Mouse (Mus musculus) hindbrain, embryonic 14.5 days (tissue): ENCODE data around the gene Usp46. TPM values are rescaled to one million over a fixed set of nuclear protein-coding genes. Genes with fewer than 3 reads are reported as not detected.

ENCODE experiments used
- ATAC-seq: fragments of 200-750 bp; cut with Nextera tagmentation; 2 replicates; pipeline ENCODE4 v1.8.0; 2017; ENCODE audit warnings: moderate number of reproducible peaks, mild to moderate bottlenecking, moderate TSS enrichment, moderate library complexity; ENCODE audit not compliant: low FRiP score
- DNase-seq: peaks from one replicate; pipeline ENCODE4 v3.0.0-alpha.2; 2015; ENCODE audit warnings: low spot score
- H3K27ac ChIP-seq: fragments of 300-500 bp; sonication (generic); 2 replicates; pipeline ENCODE4 v1.5.1; 2014; ENCODE audit warnings: mild to moderate bottlenecking, moderate library complexity
- H3K27me3 ChIP-seq: fragments of 300-500 bp; sonication (generic); 2 replicates; pipeline ENCODE4 v1.6.1; 2014; ENCODE audit warnings: mild to moderate bottlenecking, low read length, mixed read lengths; ENCODE audit not compliant: control insufficient read depth, insufficient read depth
- H3K36me3 ChIP-seq: fragments of 300-500 bp; sonication (generic); replicated peaks from 2 replicates; pipeline ENCODE4 v1.6.1; 2014; ENCODE audit not compliant: control insufficient read depth, insufficient read depth
- H3K4me1 ChIP-seq: fragments of 300-500 bp; sonication (generic); replicated peaks from 2 replicates; pipeline ENCODE4 v1.6.1; 2014; ENCODE audit warnings: antibody characterized with exemption, low read length, mixed read lengths; ENCODE audit not compliant: control insufficient read depth, insufficient read depth
- H3K4me2 ChIP-seq: fragments of 300-500 bp; sonication (generic); replicated peaks from 2 replicates; pipeline ENCODE4 v1.6.1; 2014; ENCODE audit warnings: mild to moderate bottlenecking, moderate library complexity
- H3K4me3 ChIP-seq: fragments of 300-500 bp; sonication (generic); replicated peaks from 2 replicates; pipeline ENCODE4 v1.5.1; 2014; ENCODE audit warnings: mild to moderate bottlenecking, low read length
- H3K9ac ChIP-seq: fragments of 300-500 bp; sonication (generic); 2 replicates; pipeline ENCODE4 v1.6.1; 2014
- H3K9me3 ChIP-seq: fragments of 300-500 bp; sonication (generic); 2 replicates; pipeline ENCODE4 v1.6.1; 2016; ENCODE audit warnings: low read length; ENCODE audit not compliant: control insufficient read depth
- WGBS: fragments of 180-500 bp; shearing (Covaris S2); extraction: QIAGEN DNeasy Blood & Tissue Kit; methylation state at CpG from one replicate; pipeline ENCODE4 v1.1.7; 2014; 5-methylcytosine and 5-hydroxymethylcytosine counted together
- polyA plus RNA-seq: library from polyadenylated mRNA; unstranded; fragments of >200 nt; fragmentation: Nextera tagmentation; extraction: Ambion mirVana; gene quantifications from 2 replicates; pipeline ENCODE4 v1.2.1, GENCODE M21; 2014

Gene Usp46
- polyA plus RNA-seq, 1 experiment from 2014 or later = 41.1 TPM

DNA sequence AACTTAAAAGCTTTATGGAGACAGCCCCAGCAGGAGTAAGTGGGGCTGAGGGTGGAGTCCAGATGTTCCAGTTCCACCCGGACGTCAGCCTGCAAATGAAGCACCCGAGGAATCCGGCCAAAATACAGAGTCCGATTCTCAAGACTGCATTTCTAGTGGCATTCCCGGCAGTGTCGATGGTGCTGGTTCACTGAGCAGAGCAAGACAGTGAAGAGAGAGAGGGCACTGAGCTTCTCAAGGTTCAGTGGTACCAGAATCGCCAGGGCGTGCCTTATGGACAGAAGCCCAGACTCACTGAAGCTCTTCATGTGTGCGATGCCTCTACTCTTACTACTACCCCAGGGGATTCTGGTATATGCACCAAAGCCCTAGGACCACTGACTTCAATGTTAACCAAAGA, 56.6 kb downstream of the Usp46 start:
- H3K9me3 ChIP-seq = no peaks in the 10 kb centered on the region
- peaks cover 7% of the 10 kb centered on the region; the same call in 1 of the 2 replicates for H3K36me3 ChIP-seq
- H3K27me3 ChIP-seq = no peaks in the 10 kb centered on the region
- no peak for DNase-seq
- H3K4me1 ChIP-seq = no peaks in the 10 kb centered on the region
- H3K4me2 ChIP-seq = no peak overlapping the region
- no peak for ATAC-seq
- no peak overlapping the region for H3K4me3 ChIP-seq
- no peak overlapping the region for H3K9ac ChIP-seq
- no peak overlapping the region for H3K27ac ChIP-seq
- 84% methylated on average over 10 of the region's 10 CpGs for WGBS

DNA sequence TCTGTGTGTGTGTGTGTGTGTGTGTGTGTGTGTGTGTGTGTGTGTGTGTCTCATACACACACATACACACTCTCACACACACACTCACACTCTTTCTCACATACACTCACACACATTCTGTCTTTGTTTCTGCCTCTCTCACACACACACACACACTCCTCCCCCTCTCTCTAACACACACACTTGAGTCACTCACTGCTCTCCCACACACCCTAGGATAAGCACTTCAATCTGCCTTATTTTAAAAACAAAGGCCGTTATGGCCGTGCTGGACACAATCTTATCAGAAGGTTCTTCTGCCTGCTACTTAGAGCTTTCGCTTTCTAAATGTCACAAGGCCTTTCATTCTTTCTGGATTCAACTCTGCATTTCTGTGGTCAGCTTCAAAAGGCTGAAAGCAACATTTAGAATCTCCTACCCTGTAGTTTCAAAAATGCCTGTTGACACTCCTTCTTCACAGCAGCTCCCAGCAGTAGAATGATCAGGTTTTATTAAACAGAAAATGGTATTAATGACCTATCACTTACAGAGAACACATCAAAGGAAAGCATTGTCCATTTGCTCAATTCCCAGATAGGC, 60.6 kb downstream of the Usp46 start:
- no peaks in the 10 kb centered on the region for H3K9me3 ChIP-seq
- H3K4me1 ChIP-seq = no peaks in the 10 kb centered on the region
- H3K36me3 ChIP-seq = peaks cover 21% of the 10 kb centered on the region
- 82% methylated on average over 3 of the region's 3 CpGs for WGBS
- H3K4me2 ChIP-seq = no peak overlapping the region
- H3K27ac ChIP-seq = 0 out of 2 replicates have a peak overlapping the region, but pooled peaks have one; percentile 38
- H3K9ac ChIP-seq = no peak overlapping the region
- ATAC-seq (no peak), DNase-seq (no peak)
- no peak overlapping the region for H3K4me3 ChIP-seq
- H3K27me3 ChIP-seq = no peaks in the 10 kb centered on the region

DNA sequence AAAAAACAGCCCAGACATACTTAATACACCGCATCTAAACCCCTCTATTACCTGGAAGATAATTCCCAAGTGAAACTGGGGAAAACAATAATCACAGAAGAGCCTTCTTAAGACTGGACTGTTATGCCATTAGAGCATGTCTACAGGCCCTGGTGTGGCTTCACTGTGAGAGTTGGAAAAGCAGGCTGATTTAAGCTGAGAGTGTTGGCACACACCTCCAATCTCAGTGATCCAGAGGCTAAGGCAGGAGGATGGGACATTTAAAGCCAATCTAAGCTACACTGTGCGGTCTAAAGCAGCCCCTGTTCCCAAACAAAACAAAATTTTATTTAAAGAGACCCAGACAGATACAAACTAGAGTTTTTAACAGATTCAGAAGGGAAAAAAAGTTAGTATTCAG, 62.3 kb downstream of the Usp46 start:
- H3K9me3 ChIP-seq = no peaks in the 10 kb centered on the region
- H3K27ac ChIP-seq = no peak overlapping the region
- H3K27me3 ChIP-seq = no peaks in the 10 kb centered on the region
- H3K9ac ChIP-seq = no peak overlapping the region
- 95% methylated on average over 2 of the region's 2 CpGs for WGBS
- H3K4me2 ChIP-seq = no peak overlapping the region
- DNase-seq = no peak
- no peak for ATAC-seq
- no peak overlapping the region for H3K4me3 ChIP-seq
- H3K36me3 ChIP-seq = peaks cover 30% of the 10 kb centered on the region
- H3K4me1 ChIP-seq = no peaks in the 10 kb centered on the region

- Histone ChIP-seq H3K36me3 (peaks cover 45% of the 10 kb centered on the region), H3K27ac (no peak overlapping the region), H3K4me3 (no peak overlapping the region), H3K27me3 (no peaks in the 10 kb centered on the region), H3K9ac (no peak overlapping the region), H3K9me3 (no peaks in the 10 kb centered on the region), H3K4me2 (no peak overlapping the region), H3K4me1 (no peaks in the 10 kb centered on the region)
- DNase-seq (no peak), ATAC-seq (no peak)
- 91% methylated on average over 9 of the region's 9 CpGs for WGBS
Measured at GRCm38 (mm10) chr5:74001743-74002142, 66.5 kb downstream of the Usp46 start.

GRCm38 (mm10) chr5:73998966-73999365, 69.3 kb downstream of the Usp46 start:
- no peak overlapping the region for H3K4me2 ChIP-seq
- WGBS = 92% methylated on average over 5 of the region's 5 CpGs
- H3K9me3 ChIP-seq = no peaks in the 10 kb centered on the region
- no peak overlapping the region for H3K9ac ChIP-seq
- H3K27ac ChIP-seq = no peak overlapping the region
- ATAC-seq (no peak), DNase-seq (no peak)
- H3K4me1 ChIP-seq = no peaks in the 10 kb centered on the region
- peaks cover 35% of the 10 kb centered on the region for H3K36me3 ChIP-seq
- no peaks in the 10 kb centered on the region for H3K27me3 ChIP-seq
- no peak overlapping the region for H3K4me3 ChIP-seq

GRCm38 (mm10) chr5:73994850-73995249, 73.4 kb downstream of the Usp46 start:
- Histone ChIP-seq H3K4me2 (no peak overlapping the region), H3K9ac (no peak overlapping the region), H3K27ac (no peak overlapping the region), H3K4me1 (no peaks in the 10 kb centered on the region), H3K27me3 (no peaks in the 10 kb centered on the region), H3K9me3 (no peaks in the 10 kb centered on the region), H3K4me3 (no peak overlapping the region), H3K36me3 (peaks cover 4% of the 10 kb centered on the region; the same call in 1 of the 2 replicates)
- ATAC-seq (no peak), DNase-seq (no peak)

DNA sequence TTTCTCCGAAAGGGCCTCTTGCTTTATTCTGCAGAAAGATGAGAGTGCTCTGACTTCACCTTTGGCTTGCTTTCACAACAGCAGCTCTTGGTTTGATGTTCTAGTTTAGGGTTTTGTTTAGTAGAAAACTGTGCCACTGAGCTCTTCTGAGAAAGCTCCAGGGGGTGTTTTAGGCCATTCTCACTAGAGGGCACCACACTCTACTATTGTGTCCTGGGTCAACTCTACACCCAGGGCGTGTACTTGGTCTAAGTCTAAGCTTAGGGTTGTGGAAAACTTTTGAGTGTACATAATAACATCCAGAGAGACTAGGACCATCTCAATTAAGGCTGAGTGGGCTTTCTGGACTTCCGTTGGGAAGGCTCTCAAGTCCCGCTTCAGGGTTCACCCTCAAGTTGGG, 74.7 kb downstream of the Usp46 start:
- H3K4me2 ChIP-seq = no peak overlapping the region
- H3K4me3 ChIP-seq = no peak overlapping the region
- H3K27ac ChIP-seq = no peak overlapping the region
- no peaks in the 10 kb centered on the region for H3K9me3 ChIP-seq
- H3K27me3 ChIP-seq = no peaks in the 10 kb centered on the region
- H3K4me1 ChIP-seq = no peaks in the 10 kb centered on the region
- no peaks in the 10 kb centered on the region for H3K36me3 ChIP-seq
- 90% methylated on average over 4 of the region's 4 CpGs for WGBS
- H3K9ac ChIP-seq = no peak overlapping the region
- ATAC-seq (no peak), DNase-seq (no peak)

- ATAC-seq = no peak
- 93% methylated on average over 13 of the region's 13 CpGs for WGBS
- no peaks in the 10 kb centered on the region for H3K27me3 ChIP-seq
Measured at GRCm38 (mm10) chr5:73992321-73992720, 75.9 kb downstream of the Usp46 start.

DNA sequence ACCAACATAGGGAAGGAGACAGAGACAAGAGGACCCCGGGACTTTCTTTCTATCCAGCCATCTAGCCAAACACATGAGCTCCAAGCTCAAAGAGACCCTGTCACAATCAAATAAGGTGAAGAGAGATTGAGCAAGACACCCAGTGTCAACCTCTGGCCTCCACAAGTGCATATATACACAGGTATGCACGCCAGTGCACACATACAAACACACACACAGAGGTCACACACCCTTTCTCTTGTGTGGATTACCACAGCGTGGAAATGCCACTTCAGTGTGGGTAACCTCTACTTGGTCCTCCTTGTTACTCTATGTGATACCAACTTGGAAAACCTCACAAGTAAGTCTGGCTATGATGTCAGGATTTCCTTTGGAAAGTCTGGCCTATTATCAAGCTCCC, 78.7 kb downstream of the Usp46 start:
- H3K36me3 ChIP-seq = no peaks in the 10 kb centered on the region
- H3K27me3 ChIP-seq = no peaks in the 10 kb centered on the region
- ATAC-seq = no peak
- no peak overlapping the region for H3K9ac ChIP-seq
- no peak overlapping the region for H3K4me2 ChIP-seq
- H3K27ac ChIP-seq = no peak overlapping the region
- H3K4me3 ChIP-seq = no peak overlapping the region
- 96% methylated on average over 3 of the region's 3 CpGs for WGBS
- no peaks in the 10 kb centered on the region for H3K4me1 ChIP-seq
- H3K9me3 ChIP-seq = no peaks in the 10 kb centered on the region
- DNase-seq = no peak

More at GRCm38 (mm10) chr5:73992321-73992720, 75.9 kb downstream of the Usp46 start:
- Histone ChIP-seq H3K9ac (no peak overlapping the region), H3K4me1 (no peaks in the 10 kb centered on the region), H3K27ac (no peak overlapping the region), H3K4me3 (no peak overlapping the region), H3K9me3 (no peaks in the 10 kb centered on the region), H3K4me2 (no peak overlapping the region), H3K36me3 (no peaks in the 10 kb centered on the region)
- no peak for DNase-seq
